Mouse (Mus musculus) liver, postnatal 0 days (tissue): ENCODE results near the gene Clstn1.

Experiments used
- CTCF ChIP-seq: sonication (generic); IDR thresholded peaks from 2 replicates; pipeline ENCODE4 v1.5.1; 2016; ENCODE audit warnings: antibody characterized with exemption, low read depth
- EP300 ChIP-seq: IDR thresholded peaks from 2 replicates; pipeline ENCODE4 v1.6.1; 2016; ENCODE audit warnings: antibody characterized with exemption, low read depth, mild to moderate bottlenecking

DNA sequence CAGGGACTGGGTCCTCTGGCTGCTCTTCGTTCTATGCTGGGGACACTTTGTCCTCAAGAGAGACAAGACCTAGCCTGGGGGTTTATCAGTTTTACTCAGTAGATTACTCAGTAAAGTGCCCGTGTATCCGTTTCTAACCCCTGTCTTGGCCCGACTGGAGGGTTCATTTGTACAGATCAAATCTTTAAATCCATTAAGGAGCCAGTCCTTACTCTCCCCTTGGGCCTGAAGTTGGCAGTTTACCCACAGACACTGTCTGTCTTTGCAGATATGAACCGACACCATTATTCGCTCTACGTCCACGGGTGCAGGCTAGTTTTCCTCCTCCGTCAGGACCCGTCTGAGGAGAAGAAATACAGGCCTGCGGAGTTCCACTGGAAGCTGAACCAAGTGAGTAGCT, 48.7 kb downstream of the Clstn1 start:
- TF ChIP-seq CTCF (no peak), EP300 (peak; percentile 64; the same call in 1 of the 2 replicates)
